Mouse (Mus musculus) olfactory bulb, adult 2 months (tissue): Measurements from ENCODE around the gene Dffa.

Experiments used
- CTCF ChIP-seq: fragments of 200-500 bp; IDR thresholded peaks from 2 replicates; pipeline ENCODE4 v1.5.1; 2012; ENCODE audit warnings: low read depth, mild to moderate bottlenecking, low read length, moderate library complexity; ENCODE audit not compliant: insufficient read depth
- POLR2A ChIP-seq: fragments of 200-500 bp; IDR thresholded peaks from 2 replicates; pipeline ENCODE4 v1.6.1; 2012; ENCODE audit warnings: mild to moderate bottlenecking, low read depth, low read length, moderate library complexity; ENCODE audit not compliant: insufficient read depth

- TF ChIP-seq CTCF (no peak), POLR2A (no peak)
These were observed 28.9 kb upstream of the Dffa start for GRCm38 (mm10) chr4:149075073-149075472.
